Mouse (Mus musculus) cortical plate, adult 2 months (tissue): Measurements from ENCODE around the gene Scnm1.

ENCODE experiments used
- CTCF ChIP-seq: fragments of 200-500 bp; IDR thresholded peaks from 2 replicates; pipeline ENCODE4 v1.5.1; 2011; ENCODE audit warnings: mild to moderate bottlenecking, control low read depth, low read length; ENCODE audit not compliant: insufficient read depth; ENCODE audit errors: extremely low read depth
- POLR2A ChIP-seq: fragments of 200-500 bp; IDR thresholded peaks from 2 replicates; pipeline ENCODE4 v1.6.1; 2011; ENCODE audit warnings: mild to moderate bottlenecking, low read length, control low read depth; ENCODE audit not compliant: insufficient read depth; ENCODE audit errors: extremely low read depth

- TF ChIP-seq CTCF (no peak), POLR2A (no peak)
These were observed 5.9 kb upstream of the Scnm1 start for GRCm38 (mm10) chr3:95139586-95140288.
